Mouse (Mus musculus) bone marrow macrophage, adult 2 months (primary cell): Measurements from ENCODE around the gene Hbb-bh1. TPM values are rescaled to one million over a fixed set of nuclear protein-coding genes. Genes with fewer than 3 reads are reported as not detected.
"Not testable (repeated sequence)": the region's sequence is repeated elsewhere in the genome, so short reads cannot be mapped to it uniquely, and the experiment has no call there.

Experiments
- H3K27ac ChIP-seq: 2 replicates; pipeline ENCODE4 v1.5.1; 2012; ENCODE audit warnings: low read depth, low read length; ENCODE audit not compliant: insufficient read depth
- H3K4me1 ChIP-seq: 2 replicates; pipeline ENCODE4 v1.6.1; 2012; ENCODE audit warnings: low read length; ENCODE audit not compliant: control insufficient read depth, insufficient read depth
- H3K4me3 ChIP-seq: 2 replicates; pipeline ENCODE4 v1.5.1; 2012; ENCODE audit warnings: mild to moderate bottlenecking, low read length, moderate library complexity; ENCODE audit not compliant: insufficient read depth
- CTCF ChIP-seq: IDR thresholded peaks from 2 replicates; pipeline ENCODE4 v1.5.1; 2012; ENCODE audit warnings: low read depth, mild to moderate bottlenecking, low read length, moderate library complexity
- POLR2A ChIP-seq: IDR thresholded peaks from 2 replicates; pipeline ENCODE4 v1.6.1; 2012; ENCODE audit warnings: mild to moderate bottlenecking, low read depth, low read length, borderline replicate concordance
- polyA plus RNA-seq: library from polyadenylated mRNA; stranded (reverse); fragments of >200 nt; gene quantifications from 2 replicates; pipeline ENCODE4 v1.2.4, GENCODE M21; 2012; ENCODE audit not compliant: missing spikeins, insufficient read depth, insufficient read length

The Hbb-bh1 gene
- polyA plus RNA-seq, 1 experiment = not detected

GRCm38 (mm10) chr7:103844525-103845325, 1.8 kb upstream of the Hbb-bh1 start:
- Histone ChIP-seq H3K27ac (no peak overlapping the region), H3K4me3 (no peak overlapping the region), H3K4me1 (no peaks in the 10 kb centered on the region)
- no peak for TF ChIP-seq CTCF

- no peaks in the 10 kb centered on the region for H3K4me1 ChIP-seq
- no peak within 1 kb of the TSS for H3K27ac ChIP-seq
- no peak within 1 kb of the TSS for H3K4me3 ChIP-seq
- TF ChIP-seq CTCF = no peak
- TF ChIP-seq POLR2A = no peak
Observed at GRCm38 (mm10) chr7:103840268-103840667, 2.7 kb downstream of the Hbb-bh1 start, which contains the start of gene Hbb-bh2. Gene Hbb-bh2 (minus strand): TSS chr7:103840520.

DNA sequence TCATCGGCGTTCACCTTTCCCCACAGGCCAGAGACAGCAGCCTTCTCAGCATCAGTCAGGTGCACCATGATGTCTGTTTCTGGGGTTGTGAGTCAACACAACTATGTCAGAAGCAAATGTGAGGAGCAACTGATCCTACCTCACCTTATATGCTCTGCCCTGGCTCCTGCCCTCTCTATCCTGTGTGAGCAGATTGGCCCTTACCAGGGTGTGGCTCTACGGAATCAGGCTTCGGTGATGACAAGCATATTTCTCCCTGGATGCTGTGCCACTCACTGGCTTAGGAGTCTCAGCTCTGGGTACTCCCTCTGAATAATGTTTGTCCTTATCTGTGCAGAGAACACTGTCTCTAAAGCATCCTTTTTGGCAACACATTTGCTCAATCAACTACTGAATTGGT, 15.2 kb downstream of the Hbb-bh1 start, which contains the start of gene Hbb-bs:
Hbb-bs (minus strand) TSS at position 289 of the 400 bp plus-strand sequence.
- H3K4me1 ChIP-seq = no peaks in the 10 kb centered on the region
- H3K4me3 ChIP-seq = no peak within 1 kb of the TSS
- no peak within 1 kb of the TSS for H3K27ac ChIP-seq
- TF ChIP-seq CTCF (no peak), POLR2A (no peak)

DNA sequence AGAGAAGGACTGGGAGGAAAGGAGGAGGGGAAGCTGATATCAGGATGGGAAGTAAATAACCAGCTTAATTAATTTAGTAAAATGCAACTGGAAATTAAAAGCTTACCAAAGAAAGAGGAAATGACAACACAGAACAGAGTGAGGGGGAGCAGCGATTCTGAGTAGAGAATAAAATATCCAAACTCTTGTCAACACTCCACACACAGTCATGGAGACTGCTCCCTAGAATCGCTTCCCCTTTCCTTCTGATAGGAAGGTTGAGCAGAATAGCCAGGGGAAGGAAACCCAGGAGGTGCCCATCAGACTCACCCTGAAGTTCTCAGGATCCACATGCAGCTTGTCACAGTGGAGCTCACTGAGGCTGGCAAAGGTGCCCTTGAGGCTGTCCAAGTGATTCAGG, 15.8 kb downstream of the Hbb-bh1 start:
- H3K4me1 ChIP-seq, H3K4me3 ChIP-seq, H3K27ac ChIP-seq: not testable (repeated sequence)

- H3K4me3 ChIP-seq = no peak overlapping the region
- TF ChIP-seq CTCF (no peak), POLR2A (no peak)
- no peaks in the 10 kb centered on the region for H3K4me1 ChIP-seq
- no peak overlapping the region for H3K27ac ChIP-seq
Observed at GRCm38 (mm10) chr7:103826255-103826887, 16.6 kb downstream of the Hbb-bh1 start.

- no peak for TF ChIP-seq CTCF
- H3K4me1 ChIP-seq = no peaks in the 10 kb centered on the region
- no peak overlapping the region for H3K27ac ChIP-seq
- H3K4me3 ChIP-seq = no peak overlapping the region
Observed at GRCm38 (mm10) chr7:103825536-103826254, 17.3 kb downstream of the Hbb-bh1 start.

GRCm38 (mm10) chr7:103824597-103824996, 18.4 kb downstream of the Hbb-bh1 start:
- Histone ChIP-seq H3K4me1 (no peaks in the 10 kb centered on the region), H3K27ac (no peak overlapping the region), H3K4me3 (no peak overlapping the region)
- TF ChIP-seq POLR2A (no peak), CTCF (no peak)

- not testable (repeated sequence) for H3K27ac ChIP-seq, H3K4me1 ChIP-seq, H3K4me3 ChIP-seq
Observed at GRCm38 (mm10) chr7:103815085-103815484, 27.9 kb downstream of the Hbb-bh1 start.

DNA sequence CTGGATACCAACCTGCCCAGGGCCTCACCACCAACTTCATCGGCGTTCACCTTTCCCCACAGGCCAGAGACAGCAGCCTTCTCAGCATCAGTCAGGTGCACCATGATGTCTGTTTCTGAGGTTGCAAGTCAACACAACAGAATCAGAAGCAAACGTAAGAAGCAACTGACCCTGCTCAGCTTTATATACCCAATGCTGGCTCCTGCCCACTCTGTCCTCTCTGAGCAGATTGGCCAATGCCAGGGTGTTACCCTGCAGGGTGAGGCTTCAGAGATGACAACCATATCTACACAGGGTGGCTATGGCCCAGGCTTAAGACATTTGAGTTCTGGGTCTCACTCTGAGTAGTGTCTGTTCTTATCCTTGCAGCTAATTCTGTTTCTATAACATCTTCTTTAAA, 29.2 kb downstream of the Hbb-bh1 start, which contains the start of gene Hbb-bt:
Hbb-bt (minus strand) TSS at position 231 of the 400 bp plus-strand sequence.
- Histone ChIP-seq H3K4me1 (no peaks in the 10 kb centered on the region), H3K4me3 (no peak within 1 kb of the TSS), H3K27ac (no peak within 1 kb of the TSS)
- no peak for TF ChIP-seq CTCF
- TF ChIP-seq POLR2A = no peak

- H3K27ac ChIP-seq, H3K4me3 ChIP-seq, H3K4me1 ChIP-seq: not testable (repeated sequence)
Observed at GRCm38 (mm10) chr7:103813152-103813551, 29.8 kb downstream of the Hbb-bh1 start.
